Mouse (Mus musculus): ENCODE measurements around the gene Ctrl. TPM values are rescaled to one million over a fixed set of nuclear protein-coding genes. Genes with fewer than 3 reads are reported as not detected.
A peak's percentile ranks its signal among the peaks of the same experiment; 100 is the strongest.

Ctrl gene
- total and polyA plus RNA-seq, 3 experiments, result 1.5 to 3.0 TPM; not detected in 1

DNA sequence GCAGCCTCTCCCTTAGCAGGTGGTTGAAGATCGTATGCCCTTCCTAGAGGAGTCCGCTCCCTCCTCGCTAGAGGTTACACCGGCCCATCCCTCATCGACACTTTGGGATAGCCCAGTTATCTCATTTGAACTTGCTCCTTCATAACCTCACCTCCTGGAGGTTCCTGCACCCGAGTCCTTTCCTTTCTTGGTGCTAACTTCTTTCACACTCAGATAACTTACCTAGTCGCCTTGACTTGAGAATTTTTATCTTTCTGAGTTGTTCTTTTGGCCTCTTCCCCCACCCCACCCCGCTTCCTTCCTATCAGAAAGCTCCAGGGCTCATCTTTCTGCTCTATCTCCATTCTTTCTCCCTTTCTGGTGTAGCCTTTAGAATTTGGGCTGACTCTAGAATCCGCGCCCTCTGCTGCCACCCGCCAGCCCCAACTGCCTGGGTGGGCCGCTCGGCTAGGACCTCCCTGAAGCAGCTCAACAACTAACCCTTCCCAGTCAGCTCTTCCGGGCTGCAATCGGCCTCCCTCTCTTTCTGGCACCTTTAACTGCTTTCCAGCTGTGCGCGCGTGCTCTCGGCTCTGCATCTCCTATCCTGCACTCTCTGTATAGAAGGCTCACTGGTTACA is 33.1 kb upstream of the Ctrl start (continued):
- TF ChIP-seq MXI1 (IDR thresholded peaks at IDR 0.05; ENCODE audit: low read depth, low read length), result peak; percentile 38; the same call in 1 of the 2 replicates
- peak; percentile 75 for TF ChIP-seq ETS1 (IDR thresholded peaks at IDR 0.05; ENCODE audit: low read depth, low read length)
- TF ChIP-seq USF1 (IDR thresholded peaks at IDR 0.05; ENCODE audit: low read depth, low read length), result no peak
- TF ChIP-seq MEF2A (IDR thresholded peaks at IDR 0.05; ENCODE audit: extremely low read depth, insufficient replicate concordance, low read depth, low read length, poor library complexity, severe bottlenecking), result no peak
- peak; percentile 48 for TF ChIP-seq RCOR1 (IDR thresholded peaks at IDR 0.05; ENCODE audit: low read depth, low read length)
- TF ChIP-seq JUND (IDR thresholded peaks at IDR 0.05; ENCODE audit: low read depth, low read length), result no peak
- TF ChIP-seq ZNF384 (IDR thresholded peaks at IDR 0.05; ENCODE audit: low read depth, low read length), result no peak
- TF ChIP-seq EP300 (IDR thresholded peaks at IDR 0.05; ENCODE audit: low read depth in 1 of 2, low read length in 2 of 2), result peak; percentile 74 to 88; a peak in 3 of 4 replicates
- TF ChIP-seq GABPA (IDR thresholded peaks at IDR 0.05; ENCODE audit: low read depth, low read length), result no peak
- TF ChIP-seq MYC (IDR thresholded peaks at IDR 0.05; ENCODE audit: low read depth, low read length), result peak; percentile 34
- TF ChIP-seq POLR2A (IDR thresholded peaks at IDR 0.05; ENCODE audit: control insufficient read depth in 1 of 2, insufficient read depth in 1 of 2, low read depth in 1 of 2, low read length in 2 of 2, poor library complexity in 1 of 2), result peak in 1 of 2 experiments; percentile 53; a peak in 1 of 4 replicates
- peak in 2 of 3 experiments; percentile 19 to 28; a peak in 1 of 6 replicates for TF ChIP-seq CTCF (IDR thresholded peaks at IDR 0.05 in 2 of 3, conservative IDR thresholded peaks at IDR 0.05 in 1 of 3; ENCODE audit: control insufficient read depth in 1 of 3, insufficient read depth in 1 of 3, low read depth in 2 of 3, low read length in 3 of 3, poor library complexity in 1 of 3, severe bottlenecking in 1 of 3)
- no peak for TF ChIP-seq POLR2AphosphoS5 (IDR thresholded peaks at IDR 0.05; ENCODE audit: borderline replicate concordance, low read depth, low read length)

DNA sequence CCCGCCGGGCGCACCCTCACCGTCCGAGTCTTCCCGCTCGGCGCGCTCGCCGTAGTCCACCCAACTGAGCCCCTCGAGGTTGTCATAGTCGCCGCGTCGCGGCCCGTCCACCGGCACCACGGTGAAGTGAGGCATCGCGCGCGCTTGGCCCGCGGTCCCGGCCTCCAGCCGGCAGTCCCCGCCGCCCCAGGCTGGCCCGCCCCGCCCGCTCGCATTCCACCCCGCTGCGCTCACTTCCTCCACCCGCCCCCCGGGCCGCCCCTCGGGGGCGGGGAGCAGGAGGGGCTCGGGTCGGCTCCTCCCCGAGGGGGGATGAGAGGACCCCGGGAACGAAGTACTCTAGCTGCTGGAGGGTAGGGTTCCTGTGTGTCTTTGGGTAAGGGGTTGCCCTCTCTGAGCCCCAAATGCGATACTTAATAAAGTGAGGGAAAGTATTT is 32.3 kb upstream of the Ctrl start, which contains the start of gene Slc12a4:
Gene Slc12a4, minus strand, starts transcription at position 193 of the 437 bp plus-strand sequence.
- H3K27me3 ChIP-seq (ENCODE audit: control insufficient read depth in 1 of 2, insufficient read depth in 2 of 2, low read length in 2 of 2), result no peaks in the 10 kb centered on the region
- peak within 1 kb of the TSS; percentile 96 for H3K27ac ChIP-seq (ENCODE audit: control insufficient read depth, low read depth, low read length)
- H3K4me3 ChIP-seq (ENCODE audit: control insufficient read depth in 1 of 2, insufficient read depth in 1 of 2, low read depth in 2 of 2, low read length in 2 of 2), result peak within 1 kb of the TSS; percentile 90
- H3K9ac ChIP-seq (ENCODE audit: control insufficient read depth, low read depth, low read length, poor library complexity, severe bottlenecking), result peak within 1 kb of the TSS; percentile 93
- DNase-seq (ENCODE audit: low read depth, low spot score), result peak; percentile 89
- H3K36me3 ChIP-seq (ENCODE audit: control insufficient read depth in 1 of 2, insufficient read depth in 2 of 2, low read length in 2 of 2), result peaks cover 0 to 8% of the 10 kb centered on the region in 2 experiments; a peak in 2 of 4 replicates
- peaks cover 5 to 29% of the 10 kb centered on the region in 2 experiments; a peak in 3 of 4 replicates for H3K4me1 ChIP-seq (ENCODE audit: control insufficient read depth in 1 of 2, insufficient read depth in 2 of 2, low read length in 2 of 2)
- no peaks in the 10 kb centered on the region for H3K9me3 ChIP-seq (replicated peaks; ENCODE audit: insufficient read depth, low read length)
- peaks cover 20% of the 10 kb centered on the region for H3K79me2 ChIP-seq (ENCODE audit: control insufficient read depth, insufficient read depth, low read length, poor library complexity)
- no peak for TF ChIP-seq GABPA (IDR thresholded peaks at IDR 0.05; ENCODE audit: low read depth, low read length)
- no peak; the same call in 1 of the 2 replicates for TF ChIP-seq SIN3A (IDR thresholded peaks at IDR 0.05; ENCODE audit: low read length)
- TF ChIP-seq MAZ (IDR thresholded peaks at IDR 0.05; ENCODE audit: low read depth, low read length), result peak; percentile 82; the same call in 1 of the 2 replicates
- TF ChIP-seq POLR2AphosphoS2 (IDR thresholded peaks at IDR 0.05; ENCODE audit: low read length), result no peak
- TF ChIP-seq RAD21 (IDR thresholded peaks at IDR 0.05; ENCODE audit: low read depth, low read length), result no peak
- no peak for TF ChIP-seq BHLHE40 (IDR thresholded peaks at IDR 0.05; ENCODE audit: borderline replicate concordance, low read depth, low read length)
- no peak for TF ChIP-seq KAT2A (conservative IDR thresholded peaks at IDR 0.05; ENCODE audit: low read depth, low read length)
- TF ChIP-seq CHD1 (IDR thresholded peaks at IDR 0.05; ENCODE audit: low read depth, low read length), result no peak
- TF ChIP-seq TBP (IDR thresholded peaks at IDR 0.05; ENCODE audit: low read depth, low read length), result no peak
- no peak for TF ChIP-seq MAX (IDR thresholded peaks at IDR 0.05; ENCODE audit: low read length)
- TF ChIP-seq GATA1 (IDR thresholded peaks at IDR 0.05; ENCODE audit: low read depth, low read length), result no peak
- no peak for TF ChIP-seq E2F4 (IDR thresholded peaks at IDR 0.05; ENCODE audit: borderline replicate concordance, low read depth, low read length)
- no peak for TF ChIP-seq CHD2 (IDR thresholded peaks at IDR 0.05; ENCODE audit: low read length)
- peak; percentile 47; the same call in 1 of the 2 replicates for TF ChIP-seq ZMIZ1 (IDR thresholded peaks at IDR 0.05; ENCODE audit: low read depth, low read length)
- peak; percentile 83 to 93 for TF ChIP-seq POLR2A (IDR thresholded peaks at IDR 0.05; ENCODE audit: control insufficient read depth in 1 of 2, insufficient read depth in 1 of 2, low read depth in 1 of 2, low read length in 2 of 2, poor library complexity in 1 of 2)
- 0 out of 2 replicates have a peak, but pooled peaks have one; percentile 4 for TF ChIP-seq USF1 (IDR thresholded peaks at IDR 0.05; ENCODE audit: low read depth, low read length)
- no peak for TF ChIP-seq JUND (IDR thresholded peaks at IDR 0.05; ENCODE audit: low read depth, low read length)
- no peak for TF ChIP-seq USF2 (IDR thresholded peaks at IDR 0.05; ENCODE audit: borderline replicate concordance in 1 of 2, insufficient read depth in 1 of 2, low read depth in 1 of 2, low read length in 2 of 2)
- TF ChIP-seq ETS1 (IDR thresholded peaks at IDR 0.05; ENCODE audit: low read depth, low read length), result peak; percentile 16; the same call in 1 of the 2 replicates
- TF ChIP-seq ELF1 (IDR thresholded peaks at IDR 0.05; ENCODE audit: low read depth, low read length), result peak; percentile 65
- TF ChIP-seq TCF12 (IDR thresholded peaks at IDR 0.05; ENCODE audit: low read depth, low read length), result peak; percentile 27
- TF ChIP-seq SMC3 (IDR thresholded peaks at IDR 0.05; ENCODE audit: low read depth, low read length), result no peak
- TF ChIP-seq NRF1 (IDR thresholded peaks at IDR 0.05; ENCODE audit: insufficient read depth, low read depth, low read length, poor library complexity, severe bottlenecking), result no peak
- no peak for TF ChIP-seq EP300 (IDR thresholded peaks at IDR 0.05; ENCODE audit: low read depth in 1 of 2, low read length in 2 of 2)
- TF ChIP-seq NELFE (IDR thresholded peaks at IDR 0.05; ENCODE audit: low read depth, low read length), result peak; percentile 81; the same call in 1 of the 2 replicates

Measured in MEL (cell line).